Mouse (Mus musculus) B cell, adult 2 months (primary cell): ENCODE results near the gene Arhgef3.

Experiments
- DNase-seq, 2 experiments: peaks; one replicate each; pipeline ENCODE4 v3.0.0; 2022

Gene Arhgef3

DNA sequence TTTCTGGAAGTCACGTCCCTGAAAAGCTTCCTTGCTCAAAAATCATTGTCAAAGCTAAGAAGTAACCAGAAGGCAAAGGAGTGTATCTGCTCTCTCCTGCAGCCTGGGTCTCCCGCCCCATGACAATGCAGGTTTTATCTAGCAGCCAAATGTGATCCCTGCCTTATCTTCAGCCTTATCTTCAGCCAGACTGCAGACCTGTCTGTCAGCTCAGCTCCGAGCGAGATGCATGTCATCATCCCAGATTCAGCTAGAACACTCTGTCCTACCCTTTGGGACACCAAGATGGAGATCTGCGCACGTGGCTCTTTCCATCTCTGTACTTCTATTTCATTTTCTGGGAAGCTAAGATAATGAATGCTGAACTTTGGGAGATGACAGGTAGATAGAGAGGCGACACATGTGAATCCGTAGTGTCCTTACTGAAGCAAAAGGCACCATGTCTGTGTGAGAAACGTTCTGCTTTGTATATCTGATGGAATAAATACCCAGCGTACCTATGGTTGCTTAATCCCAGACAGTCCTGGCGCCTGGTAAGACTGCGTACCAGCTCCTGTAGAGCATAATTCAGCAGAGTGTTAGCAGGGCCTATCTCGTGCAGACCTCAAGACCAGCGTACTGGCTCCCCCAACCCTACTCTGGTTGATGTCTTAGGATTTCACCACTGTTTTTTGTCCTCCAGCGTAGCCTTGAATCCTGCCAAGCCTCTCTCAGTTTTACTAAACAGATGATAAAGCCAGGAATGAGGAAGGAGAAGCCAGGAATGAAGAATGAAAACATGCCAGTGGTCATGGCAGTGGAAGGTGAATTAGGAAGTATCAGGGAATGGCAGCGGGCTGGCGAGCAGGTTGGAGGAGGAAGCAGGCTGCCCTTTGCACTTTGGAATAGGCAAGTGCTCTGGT, 235.4 kb downstream of the Arhgef3 start:
- DNase-seq = no peak

DNA sequence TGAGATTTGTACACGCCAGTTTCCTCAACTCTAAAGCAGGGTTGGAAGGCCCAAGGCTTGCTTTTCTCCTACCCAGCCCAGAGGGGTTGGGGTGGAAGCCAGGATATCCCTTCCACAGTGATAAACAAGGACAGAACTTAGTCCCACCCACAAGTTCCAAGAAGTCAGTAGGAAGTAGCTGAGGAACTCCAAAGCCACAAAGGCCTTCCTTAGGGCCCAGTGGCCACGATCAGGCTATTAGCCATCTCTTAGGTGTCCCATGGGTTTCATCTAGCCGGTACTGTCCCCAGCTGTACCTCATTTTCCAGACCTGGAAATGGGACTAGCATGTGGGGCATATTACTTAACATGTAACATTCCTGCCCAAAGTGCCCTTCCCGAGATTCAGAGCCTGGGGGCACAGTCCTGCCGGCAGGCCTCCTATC, 236.4 kb downstream of the Arhgef3 start:
- peak in 1 of 2 experiments; percentile 30 for DNase-seq

DNA sequence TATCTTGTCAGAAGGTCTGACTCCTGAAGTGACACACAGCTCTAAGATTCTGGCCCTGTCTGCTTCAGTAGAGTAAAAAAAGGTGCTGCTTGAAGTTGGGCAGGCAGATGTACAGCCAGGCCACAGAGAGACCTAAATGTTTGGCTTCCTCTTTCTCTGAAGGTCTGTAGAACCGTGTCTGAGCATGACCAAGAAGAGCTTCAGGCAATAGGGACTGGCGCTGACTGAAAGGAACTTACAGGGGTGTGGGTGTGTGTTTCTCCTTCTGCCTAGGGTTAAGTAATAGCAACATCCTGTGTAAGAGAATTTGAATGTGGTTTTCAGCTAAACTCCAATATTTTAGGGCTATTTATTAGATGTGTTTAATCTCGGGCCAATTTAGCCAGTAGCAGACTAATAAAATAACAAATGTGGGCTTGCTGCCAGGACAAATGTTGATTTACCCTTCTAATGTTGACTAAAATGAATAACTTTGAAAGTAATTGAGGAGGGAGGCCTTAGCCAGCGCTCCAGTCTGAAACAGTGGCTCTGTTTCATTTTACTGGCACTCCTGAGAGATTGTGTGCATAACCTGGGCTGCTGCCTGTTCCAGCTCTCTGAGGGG, 236.9 kb downstream of the Arhgef3 start:
- DNase-seq = peak; percentile 69 to 73

DNA sequence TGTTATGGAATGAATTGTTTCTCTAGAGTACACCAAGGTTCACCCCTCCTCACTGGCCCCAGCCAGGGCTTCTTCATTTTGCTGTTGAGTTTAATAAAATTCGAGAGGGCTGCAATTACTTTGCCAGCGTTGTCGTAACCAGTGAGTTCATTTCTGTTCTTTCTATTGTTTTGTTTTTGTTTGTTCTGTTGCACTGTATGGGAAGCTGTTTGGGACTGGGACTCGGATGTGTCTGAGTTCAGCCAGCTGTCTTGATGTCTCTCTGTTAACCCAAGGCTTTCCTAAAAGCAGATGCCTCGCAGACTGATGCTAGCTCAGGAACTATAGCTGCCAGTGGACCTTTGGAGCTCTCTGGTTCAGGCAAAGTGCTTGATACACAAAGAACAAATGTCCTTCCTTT, 237.8 kb downstream of the Arhgef3 start:
- DNase-seq = no peak

- peak; percentile 50 to 51 for DNase-seq
Observed at GRCm38 (mm10) chr14:27355151-27355550, 240.5 kb downstream of the Arhgef3 start.

GRCm38 (mm10) chr14:27355937-27356336, 241.2 kb downstream of the Arhgef3 start:
- DNase-seq = peak; percentile 35

- DNase-seq = peak in 1 of 2 experiments; percentile 37
Observed at GRCm38 (mm10) chr14:27357139-27357538, 242.4 kb downstream of the Arhgef3 start.

- no peak for DNase-seq
Observed at GRCm38 (mm10) chr14:27358202-27358601, 243.5 kb downstream of the Arhgef3 start.

- no peak for DNase-seq
Observed at GRCm38 (mm10) chr14:27360849-27361248, 246.2 kb downstream of the Arhgef3 start.

DNA sequence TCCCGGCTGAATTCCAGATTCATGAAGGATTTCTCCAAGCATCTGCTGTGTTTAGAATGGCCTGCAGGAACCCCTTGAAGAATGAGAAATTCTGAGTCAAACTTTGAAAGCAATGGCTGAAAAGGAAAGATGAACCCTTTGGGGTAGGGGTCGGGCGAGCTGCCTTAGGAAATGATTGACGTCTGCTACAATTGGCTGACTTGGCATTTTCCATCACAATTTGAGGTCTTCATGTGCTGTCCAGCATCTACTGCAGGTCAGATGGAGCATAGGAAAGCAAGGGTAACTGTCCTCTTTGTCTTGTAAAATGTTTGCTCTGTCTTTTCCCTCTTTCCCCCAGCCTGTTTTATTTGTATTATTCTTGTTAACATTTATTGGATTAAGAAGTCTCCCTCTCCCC, 246.8 kb downstream of the Arhgef3 start:
- DNase-seq = no peak

GRCm38 (mm10) chr14:27364668-27365257, 250.1 kb downstream of the Arhgef3 start:
- peak; percentile 45 to 47 for DNase-seq

DNA sequence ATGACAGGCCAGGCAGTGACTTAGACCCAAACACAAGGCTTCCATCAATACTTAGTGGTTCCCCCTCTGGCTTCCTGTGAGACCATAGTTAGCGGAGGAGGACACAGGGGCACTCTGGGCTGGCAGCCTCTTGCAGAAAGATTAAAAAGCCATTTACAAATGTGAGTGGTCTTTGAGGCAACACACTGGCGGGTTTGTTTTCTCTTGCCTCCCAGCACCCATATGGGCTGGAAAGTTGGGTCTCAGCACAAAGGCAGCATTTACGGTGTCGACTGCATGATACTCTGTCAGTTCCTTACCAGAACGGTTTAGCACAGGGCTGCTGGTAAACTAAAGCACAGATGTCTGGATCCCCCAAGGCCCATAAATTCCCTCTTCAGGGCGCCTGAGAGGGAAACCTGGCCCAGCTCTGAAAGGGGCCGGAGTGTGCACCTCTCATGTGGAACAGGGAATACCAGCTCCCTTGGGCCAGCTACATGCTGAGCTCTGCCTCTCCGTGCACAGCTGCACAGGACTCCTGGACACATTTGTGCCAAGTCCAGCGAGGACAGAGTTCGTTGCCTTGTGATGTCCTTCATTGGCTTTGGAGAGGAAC, 252.5 kb downstream of the Arhgef3 start:
- DNase-seq = peak in 1 of 2 experiments; percentile 35

DNA sequence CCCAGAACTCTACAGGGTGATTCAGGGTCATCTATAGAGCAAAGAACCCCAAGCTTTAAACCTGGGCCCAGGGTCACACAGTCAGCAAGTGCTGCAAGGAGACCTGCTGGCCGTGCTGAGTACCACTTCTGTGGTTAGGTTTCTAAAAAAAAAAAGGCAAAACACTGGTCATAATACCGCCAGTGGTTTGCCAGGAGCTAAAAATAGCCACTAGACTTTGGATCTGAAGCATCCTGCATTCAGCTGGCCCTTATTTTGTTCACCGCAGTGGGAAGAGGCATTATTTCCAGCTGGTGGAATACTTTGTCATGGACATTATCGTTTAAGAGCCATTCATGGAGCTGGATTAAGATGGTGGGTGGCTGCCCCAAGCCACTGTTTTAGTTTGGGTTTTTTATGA, 253.9 kb downstream of the Arhgef3 start:
- DNase-seq = no peak

- no peak for DNase-seq
Observed at GRCm38 (mm10) chr14:27369503-27369902, 254.8 kb downstream of the Arhgef3 start.

DNA sequence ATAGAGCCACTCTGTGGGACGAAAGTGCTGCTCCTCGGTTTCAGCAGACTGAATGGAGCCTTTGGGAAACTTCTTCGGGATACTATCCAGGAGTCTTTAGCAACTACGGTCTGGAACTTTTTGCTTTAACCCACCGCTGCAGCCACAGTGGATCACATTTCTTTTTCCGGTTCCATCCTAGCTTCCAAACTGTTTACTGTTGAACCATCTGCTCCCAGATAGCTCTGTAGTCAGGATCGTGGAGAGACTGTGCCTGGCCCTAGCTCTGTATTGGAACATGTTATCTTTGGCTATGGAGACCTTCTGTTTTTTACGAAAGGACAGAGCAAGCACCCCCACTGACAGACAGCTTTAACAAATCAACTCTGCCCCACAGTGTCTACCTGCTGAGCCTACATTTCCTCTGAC, 257.0 kb downstream of the Arhgef3 start:
- DNase-seq = no peak

GRCm38 (mm10) chr14:27373498-27373897, 258.8 kb downstream of the Arhgef3 start:
- DNase-seq = no peak

DNA sequence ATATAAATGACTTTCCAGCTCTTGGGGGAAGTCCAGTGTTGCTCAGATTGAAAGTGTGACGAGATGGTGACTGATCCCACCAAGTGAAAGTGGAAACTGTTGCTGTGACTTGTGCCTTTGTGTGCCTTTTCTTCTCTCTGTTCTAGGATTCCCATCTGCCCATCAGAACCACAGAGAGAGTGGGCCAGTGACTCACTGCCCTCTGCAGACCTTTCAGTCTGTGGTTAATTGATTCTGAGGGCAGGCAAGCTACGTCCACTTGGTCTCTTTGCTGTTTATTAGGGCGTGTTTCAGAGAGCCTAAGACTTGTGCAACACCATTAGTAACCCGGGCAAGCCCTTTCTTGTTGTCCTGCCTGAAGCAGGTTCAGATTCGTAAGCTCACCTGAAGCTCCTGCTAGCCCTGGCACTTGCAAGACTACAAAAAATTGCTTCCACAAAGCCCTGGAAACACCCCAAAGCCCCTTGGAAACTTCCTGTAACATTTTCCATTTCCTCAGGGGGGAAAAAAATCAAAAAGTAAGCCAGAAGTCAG, 261.5 kb downstream of the Arhgef3 start:
- DNase-seq = no peak

DNA sequence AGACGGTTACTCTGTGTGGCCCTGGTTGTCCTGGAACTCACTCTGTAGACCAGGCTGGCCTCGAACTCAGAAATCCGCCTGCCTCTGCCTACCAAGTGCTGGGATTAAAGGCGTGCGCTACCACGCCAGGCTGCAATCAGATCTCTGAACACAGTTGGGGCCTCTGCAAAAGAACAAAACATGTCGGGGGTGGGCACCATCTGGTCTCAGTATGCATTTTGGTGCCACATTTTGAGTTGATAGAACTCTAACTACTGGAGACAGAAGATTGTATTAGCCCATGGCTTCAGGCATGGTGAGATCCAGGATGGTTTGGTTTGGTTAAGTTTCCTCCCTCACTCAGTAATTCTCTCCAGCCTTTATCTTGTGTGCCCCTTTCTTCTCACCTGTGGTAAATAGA, 264.0 kb downstream of the Arhgef3 start:
- no peak for DNase-seq

DNA sequence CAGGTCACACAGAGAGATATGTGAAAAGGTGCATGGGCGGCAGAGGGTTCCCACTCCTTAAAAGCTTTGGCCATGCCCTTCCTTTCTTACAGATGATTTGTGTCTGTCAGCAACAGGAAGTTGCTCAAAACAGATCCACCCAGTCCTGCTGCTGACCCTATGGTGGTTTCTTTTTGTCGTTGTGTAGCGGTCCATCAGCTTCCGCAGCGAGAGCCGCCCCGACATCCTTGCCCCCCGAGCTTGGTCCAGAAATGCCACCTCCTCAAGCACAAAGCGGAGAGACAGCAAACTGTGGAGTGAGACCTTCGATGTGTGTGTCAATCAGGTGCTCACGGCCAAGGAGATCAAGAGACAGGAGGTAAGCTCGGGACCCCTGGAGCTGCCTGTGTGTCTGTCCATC, 264.7 kb downstream of the Arhgef3 start:
- peak; percentile 30 to 39 for DNase-seq

GRCm38 (mm10) chr14:27381459-27381858, 266.8 kb downstream of the Arhgef3 start:
- no peak for DNase-seq

DNA sequence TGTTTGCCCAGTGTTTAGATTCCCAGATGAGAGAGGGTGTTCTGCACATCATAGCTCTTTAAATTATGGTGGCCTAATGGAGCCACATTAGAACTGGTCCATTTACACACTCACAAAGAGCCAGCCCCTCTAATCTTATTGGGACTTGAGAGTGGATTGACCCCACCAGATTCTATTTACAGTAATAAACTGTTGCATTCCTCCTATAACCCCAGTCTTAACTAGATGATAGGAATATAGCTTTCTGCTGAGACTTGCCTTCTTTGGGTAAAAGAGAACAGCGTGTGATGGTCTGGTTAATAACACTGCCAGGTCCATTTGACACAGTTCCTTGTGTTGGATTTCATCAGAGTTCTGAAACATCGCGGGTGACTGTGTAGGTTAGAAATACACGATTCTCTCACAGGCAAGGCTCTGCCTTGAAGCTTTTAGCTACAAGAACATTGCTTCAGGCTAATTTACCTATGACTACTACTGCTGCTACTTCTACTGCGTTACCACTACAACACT, 268.7 kb downstream of the Arhgef3 start:
- no peak for DNase-seq

- no peak for DNase-seq
Observed at GRCm38 (mm10) chr14:27384143-27384542, 269.4 kb downstream of the Arhgef3 start.

DNA sequence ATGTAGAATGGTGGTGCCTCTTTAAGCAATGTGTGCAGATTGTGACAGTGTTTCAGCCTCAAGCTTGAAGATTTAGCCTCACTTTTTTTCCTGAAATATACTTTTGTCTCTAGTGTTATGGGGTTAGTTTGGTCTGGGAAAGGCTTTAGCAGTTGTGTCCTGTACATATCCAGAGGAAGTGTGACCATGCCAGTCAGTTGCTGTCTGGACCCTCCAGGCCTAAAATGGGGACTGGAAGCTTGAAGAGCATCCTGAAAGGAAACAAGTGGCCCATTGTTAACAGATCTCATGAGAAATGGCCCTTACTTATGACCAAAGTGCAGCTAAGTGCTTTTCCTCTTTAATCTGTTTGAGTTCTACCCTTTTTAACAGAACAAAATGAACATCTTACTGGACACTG, 273.9 kb downstream of the Arhgef3 start:
- no peak for DNase-seq
